Mouse (Mus musculus): Measurements from ENCODE around the gene Ccdc81. TPM values are rescaled to one million over a fixed set of nuclear protein-coding genes. Genes with fewer than 3 reads are reported as not detected.

Ccdc81 gene
- polyA plus RNA-seq, 1 experiment from 2014 or later: not detected

- WGBS: 73% methylated on average over 8 of the region's 8 CpGs
- no peak overlapping the region for H3K9ac ChIP-seq
Observed at GRCm38 (mm10) chr7:89835566-89835965, 67.9 kb downstream of the Ccdc81 start.

GRCm38 (mm10) chr7:89833521-89833920, 69.9 kb downstream of the Ccdc81 start:
- Histone ChIP-seq H3K9ac (no peak overlapping the region), H3K4me3 (replicated peaks) (no peak overlapping the region), H3K27me3 (replicated peaks) (no peaks in the 10 kb centered on the region), H3K4me2 (no peak overlapping the region), H3K9me3 (no peaks in the 10 kb centered on the region), H3K4me1 (no peaks in the 10 kb centered on the region), H3K27ac (no peak overlapping the region), H3K36me3 (no peaks in the 10 kb centered on the region)
- no peak for ATAC-seq (ENCODE audit: insufficient read depth, low FRiP score, low read depth)
- 86% methylated on average over 8 of the region's 8 CpGs for WGBS

More at GRCm38 (mm10) chr7:89835566-89835965, 67.9 kb downstream of the Ccdc81 start:
- Histone ChIP-seq H3K4me2 (no peak overlapping the region), H3K4me3 (replicated peaks) (no peak overlapping the region), H3K36me3 (no peaks in the 10 kb centered on the region), H3K27me3 (replicated peaks) (0 out of 2 replicates have a peak, but pooled peaks cover 3% of the 10 kb centered on the region), H3K9me3 (no peaks in the 10 kb centered on the region), H3K27ac (no peak overlapping the region), H3K4me1 (no peaks in the 10 kb centered on the region)
- no peak for ATAC-seq (ENCODE audit: insufficient read depth, low FRiP score, low read depth)

DNA sequence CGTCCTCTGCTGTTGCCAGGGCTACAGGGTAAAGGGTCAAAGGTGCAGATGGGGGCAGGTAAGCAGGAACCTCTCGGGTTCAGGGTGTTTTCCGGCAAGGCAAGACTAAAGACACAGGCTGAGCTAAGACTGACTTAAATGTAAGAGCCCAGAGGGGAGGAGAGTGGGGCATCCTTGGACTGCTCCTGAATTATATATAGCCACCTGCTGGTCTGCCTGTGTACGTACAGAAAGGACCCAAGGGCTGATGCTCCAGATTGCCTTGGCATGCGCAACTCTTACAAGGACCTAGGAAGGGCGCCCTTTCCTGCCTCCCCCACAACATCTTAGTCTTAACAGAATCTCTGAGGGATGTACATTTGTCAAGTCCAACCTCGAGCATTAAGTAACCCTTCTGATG, 74.2 kb downstream of the Ccdc81 start:
- Histone ChIP-seq H3K36me3 (no peaks in the 10 kb centered on the region), H3K9me3 (no peaks in the 10 kb centered on the region), H3K27me3 (replicated peaks) (no peaks in the 10 kb centered on the region), H3K27ac (no peak overlapping the region), H3K4me3 (replicated peaks) (no peak overlapping the region), H3K4me2 (no peak overlapping the region), H3K9ac (no peak overlapping the region), H3K4me1 (no peaks in the 10 kb centered on the region)
- WGBS: 51% methylated on average over 7 of the region's 7 CpGs
- no peak for ATAC-seq (ENCODE audit: insufficient read depth, low FRiP score, low read depth)

- Histone ChIP-seq H3K27ac (0 out of 2 replicates have a peak overlapping the region, but pooled peaks have one; percentile 3), H3K36me3 (no peaks in the 10 kb centered on the region), H3K9ac (no peak overlapping the region), H3K27me3 (replicated peaks) (no peaks in the 10 kb centered on the region), H3K9me3 (no peaks in the 10 kb centered on the region), H3K4me3 (replicated peaks) (no peak overlapping the region), H3K4me1 (no peaks in the 10 kb centered on the region), H3K4me2 (no peak overlapping the region)
- 63% methylated on average over 4 of the region's 4 CpGs for WGBS
- ATAC-seq (ENCODE audit: insufficient read depth, low FRiP score, low read depth): no peak
Observed at GRCm38 (mm10) chr7:89828436-89829065, 74.9 kb downstream of the Ccdc81 start.

Other genes with a start within 250 kb of the Ccdc81 start
- 134 and 145 TPM in 2 replicates for gene Hikeshi, start 37.6 kb upstream of the Ccdc81 start, polyA plus RNA-seq (2015; fragmentation: Nextera tagmentation; extraction: Ambion mirVana)
- 68.5 and 71.8 TPM in 2 replicates for gene Eed, start 77.4 kb upstream of the Ccdc81 start, polyA plus RNA-seq (2015; fragmentation: Nextera tagmentation; extraction: Ambion mirVana)
- gene Picalm, start 226.6 kb upstream of the Ccdc81 start, polyA plus RNA-seq (2015; fragmentation: Nextera tagmentation; extraction: Ambion mirVana): 41.2 and 44.5 TPM in 2 replicates